ENCODE assay signal across 13 mouse cellular contexts in the genomic region with DNA sequence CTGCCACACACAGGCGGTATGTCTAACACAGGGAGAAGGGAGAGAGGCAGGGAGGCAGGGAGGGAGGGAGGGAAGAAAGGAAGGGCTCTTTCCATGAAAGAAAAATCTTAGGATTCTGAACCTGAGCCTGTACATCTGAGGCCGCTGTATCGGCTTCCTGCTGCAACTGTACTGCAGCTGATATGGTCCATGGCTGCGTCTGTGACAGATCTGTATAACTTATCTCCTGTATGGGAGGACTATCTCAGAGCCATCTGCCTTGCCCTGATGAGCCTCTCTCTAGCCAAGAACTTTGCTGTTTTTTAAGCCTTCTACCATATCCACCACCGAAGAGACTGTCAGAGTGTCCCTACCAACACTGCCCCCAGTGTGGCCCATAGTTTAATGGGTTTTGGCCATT.
"Had no signal": no experiment of that assay in that cellular context is flagged by ENCODE, and none has a peak within 500 bp of the region (broad histone marks: within the 10 kb centered on the region; RNA-seq: fewer than 3 reads in every experiment).

No protein-coding gene starts in this region.

- H3K9ac ChIP-seq: intestine, embryonic 15.5 days; kidney, embryonic 15.5 days; limb, embryonic 13.5 days; neural tube, embryonic 15.5 days had no signal

- H3K4me1 ChIP-seq: intestine, embryonic 15.5 days; kidney, embryonic 15.5 days; limb, embryonic 13.5 days; midbrain, embryonic 10.5 days; neural tube, embryonic 15.5 days had no signal

- H3K27me3 ChIP-seq: intestine, embryonic 15.5 days; kidney, embryonic 15.5 days; limb, embryonic 13.5 days; neural tube, embryonic 15.5 days had no signal

- H3K4me2 ChIP-seq: intestine, embryonic 15.5 days; kidney, embryonic 15.5 days; limb, embryonic 13.5 days; neural tube, embryonic 15.5 days had no signal

- ATAC-seq: intestine, embryonic 15.5 days had no signal

- H3K27ac ChIP-seq: intestine, embryonic 15.5 days; kidney, embryonic 15.5 days; limb, embryonic 13.5 days; midbrain, embryonic 10.5 days; neural tube, embryonic 15.5 days had no signal

- H3K9me3 ChIP-seq: intestine, embryonic 15.5 days; kidney, embryonic 15.5 days; limb, embryonic 13.5 days; midbrain, embryonic 10.5 days; neural tube, embryonic 15.5 days had no signal

- DNase-seq: kidney, adult 2 months; kidney, postnatal 14 days; layer of hippocampus, postnatal 36 days; lung, adult 18-20 months; midbrain, embryonic 14.5 days; spleen, adult 18-20 months; thymus, postnatal 36 days had no signal

- H3K4me3 ChIP-seq: intestine, embryonic 15.5 days; kidney, embryonic 15.5 days; limb, embryonic 13.5 days; midbrain, embryonic 10.5 days; myocyte; neural tube, embryonic 15.5 days had no signal
